Mouse (Mus musculus) intestine, embryonic 16.5 days (tissue): Measurements from ENCODE around the gene Tmem205. TPM values are rescaled to one million over a fixed set of nuclear protein-coding genes. Genes with fewer than 3 reads are reported as not detected.

Source experiments
- ATAC-seq: fragments of 200-750 bp; cut with Nextera tagmentation; 2 replicates; pipeline ENCODE4 v1.8.0; 2017; ENCODE audit warnings: moderate TSS enrichment, moderate library complexity
- H3K27ac ChIP-seq: fragments of 300-500 bp; sonication (generic); 2 replicates; pipeline ENCODE4 v1.5.1; 2014; ENCODE audit warnings: mild to moderate bottlenecking, low read length
- H3K27me3 ChIP-seq: fragments of 300-500 bp; sonication (generic); replicated peaks from 2 replicates; pipeline ENCODE4 v1.6.1; 2014; ENCODE audit warnings: low read length, control low read depth, mixed read lengths; ENCODE audit not compliant: control insufficient read depth, insufficient read depth
- H3K36me3 ChIP-seq: fragments of 300-500 bp; sonication (generic); 2 replicates; pipeline ENCODE4 v1.6.1; 2014; ENCODE audit warnings: low read length, control low read depth; ENCODE audit not compliant: control insufficient read depth, insufficient read depth
- H3K4me1 ChIP-seq: fragments of 300-500 bp; sonication (generic); 2 replicates; pipeline ENCODE4 v1.6.1; 2014; ENCODE audit warnings: low read length, control low read depth, mixed read lengths; ENCODE audit not compliant: control insufficient read depth, insufficient read depth
- H3K4me2 ChIP-seq: fragments of 300-500 bp; sonication (generic); 2 replicates; pipeline ENCODE4 v1.6.1; 2014; ENCODE audit warnings: low read depth, low read length, control low read depth
- H3K4me3 ChIP-seq: fragments of 300-500 bp; sonication (generic); 2 replicates; pipeline ENCODE4 v1.5.1; 2014; ENCODE audit warnings: mild to moderate bottlenecking, low read length
- H3K9ac ChIP-seq: fragments of 300-500 bp; sonication (generic); 2 replicates; pipeline ENCODE4 v1.6.1; 2014; ENCODE audit warnings: low read depth, low read length
- H3K9me3 ChIP-seq: fragments of 300-500 bp; sonication (generic); 2 replicates; pipeline ENCODE4 v1.6.1; 2016; ENCODE audit warnings: low read length, control low read depth; ENCODE audit not compliant: control insufficient read depth
- WGBS: fragments of 180-500 bp; shearing (Covaris S2); extraction: QIAGEN DNeasy Blood & Tissue Kit; methylation state at CpG from one replicate; pipeline ENCODE4 v1.1.7; 2014; 5-methylcytosine and 5-hydroxymethylcytosine counted together
- polyA plus RNA-seq: library from polyadenylated mRNA; unstranded; fragments of >200 nt; fragmentation: Nextera tagmentation; extraction: Ambion mirVana; gene quantifications from 2 replicates; pipeline ENCODE4 v1.2.1, GENCODE M21; 2015

Gene Tmem205
- 93.9 and 97.0 TPM in 2 replicates for polyA plus RNA-seq

- peaks cover 3% of the 10 kb centered on the region; the same call in 1 of the 2 replicates for H3K36me3 ChIP-seq
- H3K4me2 ChIP-seq = peak within 1 kb of the TSS; percentile 48
- H3K9ac ChIP-seq = peak within 1 kb of the TSS; percentile 78
- ATAC-seq = peak; percentile 97
- H3K27me3 ChIP-seq = no peaks in the 10 kb centered on the region
- H3K27ac ChIP-seq = peak within 1 kb of the TSS; percentile 67
- H3K4me3 ChIP-seq = peak within 1 kb of the TSS; percentile 67
- H3K4me1 ChIP-seq = peaks cover 8% of the 10 kb centered on the region
- H3K9me3 ChIP-seq = no peaks in the 10 kb centered on the region
- under 1% methylated on average over 28 of the region's 28 CpGs for WGBS
These were observed at the start of gene Tmem205, which contains the start of gene Ccdc159 for GRCm38 (mm10) chr9:21927208-21927753. Gene Tmem205 (minus strand): TSS chr9:21927556. Gene Ccdc159 (plus strand): TSS chr9:21927471.

- Histone ChIP-seq H3K4me1 (no peaks in the 10 kb centered on the region), H3K4me3 (no peak overlapping the region), H3K9ac (no peak overlapping the region), H3K27me3 (no peaks in the 10 kb centered on the region; the same call in 1 of the 2 replicates), H3K36me3 (no peaks in the 10 kb centered on the region), H3K9me3 (no peaks in the 10 kb centered on the region), H3K4me2 (no peak overlapping the region), H3K27ac (no peak overlapping the region)
- WGBS = 80% methylated on average over 10 of the region's 10 CpGs
- ATAC-seq = no peak
These were observed 49.3 kb upstream of the Tmem205 start for GRCm38 (mm10) chr9:21976626-21977175.

GRCm38 (mm10) chr9:21969304-21969703 is 41.9 kb upstream of the Tmem205 start:
- no peak overlapping the region for H3K9ac ChIP-seq
- H3K4me1 ChIP-seq = no peaks in the 10 kb centered on the region
- no peak overlapping the region for H3K4me2 ChIP-seq
- no peak for ATAC-seq
- H3K9me3 ChIP-seq = no peaks in the 10 kb centered on the region
- no peak overlapping the region for H3K4me3 ChIP-seq
- WGBS = 82% methylated on average over 4 of the region's 4 CpGs
- no peaks in the 10 kb centered on the region for H3K36me3 ChIP-seq
- H3K27me3 ChIP-seq = no peaks in the 10 kb centered on the region
- H3K27ac ChIP-seq = no peak overlapping the region

- no peaks in the 10 kb centered on the region for H3K9me3 ChIP-seq
- no peaks in the 10 kb centered on the region for H3K36me3 ChIP-seq
- H3K9ac ChIP-seq = no peak overlapping the region
- ATAC-seq = no peak
- H3K4me2 ChIP-seq = no peak overlapping the region
- no peak overlapping the region for H3K4me3 ChIP-seq
- H3K27me3 ChIP-seq = no peaks in the 10 kb centered on the region
- no peak overlapping the region for H3K27ac ChIP-seq
- 60% methylated on average over 6 of the region's 6 CpGs for WGBS
- H3K4me1 ChIP-seq = no peaks in the 10 kb centered on the region
These were observed 41.5 kb upstream of the Tmem205 start for GRCm38 (mm10) chr9:21968883-21969282.

- Histone ChIP-seq H3K9ac (peak within 1 kb of the TSS; percentile 56), H3K4me2 (peak within 1 kb of the TSS; percentile 92), H3K36me3 (no peaks in the 10 kb centered on the region), H3K4me1 (peaks cover 25% of the 10 kb centered on the region), H3K27me3 (peaks cover 29% of the 10 kb centered on the region), H3K9me3 (no peaks in the 10 kb centered on the region), H3K27ac (no peak within 1 kb of the TSS), H3K4me3 (peak within 1 kb of the TSS; percentile 52)
- ATAC-seq = peak; percentile 56
- 22% methylated on average over 8 of the region's 8 CpGs for WGBS
These were observed 36.1 kb upstream of the Tmem205 start, which contains the start of gene Epor for GRCm38 (mm10) chr9:21963417-21963816. Gene Epor (minus strand): TSS chr9:21963506.

- ATAC-seq = peak; percentile 83
- 2% methylated on average over 34 of the region's 34 CpGs for WGBS
- Histone ChIP-seq H3K4me3 (peak overlapping the region; percentile 52), H3K27ac (no peak overlapping the region), H3K9me3 (no peaks in the 10 kb centered on the region), H3K9ac (peak overlapping the region; percentile 56), H3K4me2 (peak overlapping the region; percentile 92), H3K4me1 (peaks cover 25% of the 10 kb centered on the region), H3K27me3 (peaks cover 29% of the 10 kb centered on the region), H3K36me3 (no peaks in the 10 kb centered on the region)
These were observed 35.2 kb upstream of the Tmem205 start for GRCm38 (mm10) chr9:21962416-21963059.

- peak overlapping the region; percentile 56 for H3K9ac ChIP-seq
- no peak overlapping the region for H3K27ac ChIP-seq
- H3K36me3 ChIP-seq = no peaks in the 10 kb centered on the region
- H3K27me3 ChIP-seq = peaks cover 29% of the 10 kb centered on the region
- H3K4me2 ChIP-seq = peak overlapping the region; percentile 92
- peak; percentile 31 for ATAC-seq
- no peaks in the 10 kb centered on the region for H3K9me3 ChIP-seq
- H3K4me1 ChIP-seq = peaks cover 25% of the 10 kb centered on the region
- WGBS = 2% methylated on average over 15 of the region's 15 CpGs
- peak overlapping the region; percentile 52 for H3K4me3 ChIP-seq
These were observed 34.7 kb upstream of the Tmem205 start for GRCm38 (mm10) chr9:21962010-21962409.

- peaks cover 26% of the 10 kb centered on the region for H3K4me1 ChIP-seq
- ATAC-seq = no peak
- H3K9me3 ChIP-seq = no peaks in the 10 kb centered on the region
- H3K27me3 ChIP-seq = peaks cover 29% of the 10 kb centered on the region
- H3K9ac ChIP-seq = peak overlapping the region; percentile 56; the same call in 1 of the 2 replicates
- 2% methylated on average over 35 of the region's 35 CpGs for WGBS
- peak overlapping the region; percentile 52 for H3K4me3 ChIP-seq
- no peaks in the 10 kb centered on the region for H3K36me3 ChIP-seq
- peak overlapping the region; percentile 92 for H3K4me2 ChIP-seq
- H3K27ac ChIP-seq = no peak overlapping the region
These were observed 34.1 kb upstream of the Tmem205 start for GRCm38 (mm10) chr9:21961366-21961980.

- Histone ChIP-seq H3K27me3 (peaks cover 29% of the 10 kb centered on the region), H3K27ac (no peak overlapping the region), H3K4me2 (no peak overlapping the region), H3K36me3 (no peaks in the 10 kb centered on the region), H3K9me3 (no peaks in the 10 kb centered on the region), H3K9ac (no peak overlapping the region), H3K4me1 (peaks cover 29% of the 10 kb centered on the region), H3K4me3 (peak overlapping the region; percentile 52; the same call in 1 of the 2 replicates)
- no peak for ATAC-seq
- WGBS = 13% methylated on average over 26 of the region's 26 CpGs
These were observed 33.3 kb upstream of the Tmem205 start for GRCm38 (mm10) chr9:21960558-21961208.
